Mouse (Mus musculus): Measurements from ENCODE around the gene Leng1.

GRCm38 (mm10) chr7:3677342-3677741 lies 11.7 kb upstream of the Leng1 start, which contains the start of gene Tmc4:
- no peak for TF ChIP-seq CTCF (IDR thresholded peaks at IDR 0.05; ENCODE audit: low read depth)
- TF ChIP-seq EP300 (IDR thresholded peaks at IDR 0.05; ENCODE audit: low read depth): no peak
